Mouse (Mus musculus) testis, adult 2 months (tissue): ENCODE measurements at regions not wholly inside any gene's neighbourhood (a gene's known extent, or its start where the extent isn't known, plus 50 kb on each side); places are given as distances from the start of the nearest gene placed in this dataset.

Source experiments
- CTCF ChIP-seq: fragments of 200-500 bp; IDR thresholded peaks from 2 replicates; pipeline ENCODE4 v1.5.1; 2012; ENCODE audit warnings: low read depth, mild to moderate bottlenecking, inconsistent platforms, low read length, moderate library complexity; ENCODE audit not compliant: control insufficient read depth, insufficient read depth, insufficient replicate concordance
- POLR2A ChIP-seq: fragments of 200-500 bp; IDR thresholded peaks from 2 replicates; pipeline ENCODE4 v1.6.1; 2012; ENCODE audit warnings: low read depth, mild to moderate bottlenecking, inconsistent platforms, low read length, moderate library complexity; ENCODE audit not compliant: control insufficient read depth

DNA sequence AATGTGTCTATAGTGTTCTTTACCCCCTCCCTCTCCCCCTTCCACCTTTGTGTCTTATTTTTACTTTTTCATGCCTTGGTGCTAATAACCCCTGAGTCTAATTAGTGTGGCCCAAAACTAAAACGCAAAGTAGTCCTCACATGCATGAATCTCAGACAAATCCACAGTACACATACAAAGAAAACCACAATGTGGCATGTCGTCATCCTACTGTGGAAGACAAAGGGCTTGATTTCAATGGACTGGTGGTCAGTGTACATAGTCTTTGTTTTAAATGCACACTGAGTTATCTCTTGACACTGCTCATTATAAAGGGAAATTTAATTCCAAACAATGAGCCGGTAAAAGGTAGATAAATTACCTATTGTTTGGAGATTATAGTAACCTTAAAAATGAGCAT, 188.1 kb downstream of the Basp1 start:
- TF ChIP-seq CTCF (no peak), POLR2A (no peak)
